Mouse (Mus musculus) c-Kit-negative CD71-positive TER-119-positive erythroid progenitor cells, embryonic 14.5 days (primary cell): Measurements from ENCODE around the gene Grk4.
"Not testable (repeated sequence)": the region's sequence is repeated elsewhere in the genome, so short reads cannot be mapped to it uniquely, and the experiment has no call there.

ENCODE experiments used
- DNase-seq: peaks from one replicate; pipeline ENCODE4 v3.0.0-alpha.2; 2013; ENCODE audit warnings: low read depth, low spot score

Gene Grk4

DNA sequence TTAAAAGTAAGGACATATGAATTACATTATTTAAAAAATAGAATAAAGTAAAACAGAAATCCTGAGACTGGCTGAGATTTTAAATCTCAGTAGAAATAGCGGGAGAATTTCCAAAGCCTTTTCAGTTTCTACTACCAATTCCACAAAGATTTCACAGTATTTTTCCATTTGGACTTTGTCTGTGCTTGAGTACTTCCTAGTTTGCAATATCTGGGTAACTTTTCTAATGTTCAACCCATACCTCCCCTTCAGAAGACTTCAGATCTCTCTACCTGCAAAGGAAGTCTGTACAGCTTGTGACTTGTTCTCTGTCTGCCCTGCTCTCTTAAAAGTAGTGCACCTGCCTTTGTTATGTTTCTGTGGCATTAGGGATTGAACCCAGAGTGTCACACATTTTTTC lies 48.3 kb downstream of the Grk4 start:
- no peak for DNase-seq

DNA sequence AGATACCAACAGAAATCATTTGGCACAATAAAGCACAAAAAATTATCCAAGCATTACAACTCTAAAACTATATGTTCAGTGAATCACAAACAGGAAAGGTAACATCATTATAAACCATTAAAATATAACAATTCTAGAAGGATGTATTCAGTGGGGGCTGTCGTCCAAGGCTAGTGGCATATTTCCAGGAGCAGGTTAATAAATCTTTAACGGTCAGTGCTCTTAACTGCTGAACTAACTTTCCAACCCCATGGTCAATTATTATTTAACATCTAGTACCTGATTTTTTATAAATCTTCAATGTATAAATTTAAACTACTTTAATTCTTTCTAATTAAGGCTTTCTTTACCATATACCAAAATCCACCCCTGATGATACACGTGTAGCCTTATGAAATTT lies 54.2 kb downstream of the Grk4 start:
- not testable (repeated sequence) for DNase-seq

DNA sequence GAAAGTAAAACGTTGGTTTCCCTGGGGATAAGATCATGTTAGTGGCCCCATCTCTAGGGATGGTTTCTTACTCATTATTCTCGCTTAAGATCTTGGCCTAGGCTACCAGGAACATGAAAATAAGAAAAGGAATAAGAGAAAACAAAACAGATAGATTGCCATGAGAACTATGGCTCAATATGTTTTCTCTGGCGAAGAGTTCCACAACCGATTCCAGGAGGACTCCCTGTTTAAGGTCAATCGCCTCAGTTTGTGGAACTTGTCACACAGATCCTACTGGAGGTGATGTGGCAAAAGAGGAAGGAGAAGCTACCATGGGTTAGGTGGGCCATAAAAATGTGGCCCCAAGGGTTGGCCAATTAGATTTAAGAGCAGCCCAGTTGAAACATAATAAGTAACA lies 54.6 kb downstream of the Grk4 start:
- no peak for DNase-seq

DNA sequence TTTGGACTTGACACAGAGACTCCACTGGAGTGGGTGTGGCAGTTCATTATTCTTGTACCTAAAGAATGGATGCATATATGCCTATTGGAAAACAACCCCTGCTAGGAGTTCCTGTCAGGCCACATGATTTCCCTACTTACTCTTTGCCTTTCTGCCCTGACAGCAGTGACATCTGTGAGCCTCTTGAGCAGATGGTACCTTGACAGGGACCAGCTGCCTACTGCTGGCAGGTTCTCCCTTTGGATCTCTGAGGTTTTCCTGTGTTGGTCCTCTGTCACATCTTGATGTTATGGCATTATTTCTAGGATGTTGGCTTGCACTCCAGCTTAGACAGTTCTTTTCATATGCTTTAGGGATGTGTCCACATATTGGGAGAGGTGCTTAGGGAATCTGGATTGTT lies 69.0 kb downstream of the Grk4 start:
- no peak for DNase-seq

DNA sequence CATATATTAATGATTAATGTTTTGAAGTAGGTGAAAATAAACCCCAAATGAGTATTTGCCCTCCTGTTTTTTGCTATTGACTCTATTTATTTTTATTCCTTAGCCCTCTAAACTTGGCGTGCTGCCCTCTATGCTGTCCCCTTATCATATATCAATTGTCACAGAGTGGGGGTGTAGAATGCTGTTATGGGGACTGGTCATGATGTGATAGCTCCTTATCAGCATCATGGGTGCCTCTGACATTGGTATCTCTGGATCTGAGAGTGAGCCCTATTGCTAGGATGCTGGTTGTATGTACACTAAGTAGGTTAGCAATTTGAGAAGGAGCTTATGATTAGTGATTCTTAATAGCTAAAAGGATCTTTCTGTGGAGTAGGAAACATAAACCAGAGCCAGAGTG lies 70.1 kb downstream of the Grk4 start:
- no peak for DNase-seq

DNA sequence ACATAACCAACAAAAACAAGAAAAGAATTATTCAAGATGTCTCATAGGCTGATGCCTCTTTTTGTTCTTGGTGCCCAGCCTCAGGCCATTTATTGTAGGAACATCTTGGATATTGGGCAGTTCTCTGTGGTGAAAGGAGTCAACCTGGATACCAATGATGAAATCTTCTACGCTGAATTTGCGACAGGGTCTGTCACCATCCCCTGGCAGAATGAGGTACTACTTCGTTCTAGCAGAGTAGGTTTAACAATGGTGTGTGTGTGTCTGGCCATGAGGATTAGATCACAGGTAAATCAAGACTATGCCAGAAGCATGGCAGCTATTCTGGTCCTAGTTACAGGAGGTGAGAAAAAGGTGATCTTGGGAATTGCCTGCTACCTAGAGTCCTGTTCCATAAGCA lies 91.3 kb downstream of the Grk4 start:
- no peak for DNase-seq

DNA sequence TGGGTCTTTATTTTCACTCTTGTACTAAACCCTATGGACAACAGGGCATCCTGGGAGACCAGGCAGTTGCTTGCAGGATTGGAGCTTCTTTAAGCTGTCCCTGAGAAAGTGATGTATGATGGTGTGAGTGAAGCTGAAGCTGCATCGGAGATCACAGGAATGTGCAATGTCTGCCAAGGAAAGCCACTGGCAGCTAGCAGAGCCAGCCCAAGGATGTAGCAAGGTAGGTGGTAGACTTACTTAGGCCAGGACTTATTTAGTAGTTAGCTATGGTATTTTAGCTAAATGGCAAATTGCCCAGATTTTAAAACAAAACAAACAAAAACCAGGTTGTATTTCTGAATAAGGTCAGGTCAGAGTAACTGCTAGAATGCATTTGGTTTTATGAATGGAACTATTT lies 98.6 kb downstream of the Grk4 start:
- no peak for DNase-seq

DNA sequence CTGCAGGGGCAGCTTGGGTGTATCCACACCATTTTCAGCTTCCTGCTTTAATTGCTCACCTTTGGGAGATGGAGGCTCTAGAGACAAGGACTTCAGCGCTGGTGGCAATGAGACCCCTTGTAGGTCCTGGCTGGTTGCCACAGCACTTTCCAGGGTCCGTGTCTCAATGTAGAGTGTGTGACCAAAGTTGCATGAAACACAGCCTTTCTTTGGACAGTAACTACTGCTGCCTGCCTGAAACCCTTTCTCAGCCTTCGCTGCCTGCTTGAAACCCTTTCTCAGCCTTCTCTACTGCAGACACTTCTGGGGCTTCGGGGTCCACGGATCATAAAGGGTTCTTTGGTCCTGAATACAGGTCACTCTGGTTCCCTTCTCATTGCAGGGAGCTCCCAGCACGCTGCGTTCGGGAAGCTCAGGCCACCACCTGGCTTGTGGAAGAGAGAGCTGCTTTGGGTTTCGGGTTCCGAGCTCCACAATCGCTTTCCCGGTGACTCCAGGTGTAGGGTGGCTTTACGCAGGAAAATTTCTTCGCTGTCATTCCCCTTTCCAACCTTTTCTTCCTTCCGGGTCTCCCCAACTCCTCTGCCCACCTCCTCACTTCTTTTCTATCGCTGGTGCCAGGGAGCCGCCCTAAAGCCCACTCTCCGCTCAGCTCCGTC lies 100.8 kb downstream of the Grk4 start:
- no peak for DNase-seq

DNA sequence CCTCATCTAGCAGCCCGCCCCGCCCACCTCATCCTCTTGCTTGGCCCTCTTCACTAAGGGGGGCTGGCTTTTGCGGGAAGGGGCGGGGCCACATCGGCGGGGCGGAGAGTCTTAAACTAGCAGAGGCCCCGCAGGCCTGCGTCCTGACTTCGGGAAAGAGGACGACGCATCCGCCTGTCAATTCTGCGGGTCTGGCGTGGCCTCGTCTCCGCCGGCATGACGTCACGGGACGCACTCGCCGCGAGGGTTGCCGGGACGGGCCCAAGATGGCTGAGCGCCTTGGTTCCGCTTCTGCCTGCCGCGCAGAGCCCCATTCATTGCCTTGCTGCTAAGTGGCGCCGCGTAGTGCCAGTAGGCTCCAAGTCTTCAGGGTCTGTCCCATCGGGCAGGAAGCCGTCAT lies 101.3 kb downstream of the Grk4 start, which contains the start of gene Htt:
Htt (plus strand) TSS at position 232 of the 400 bp plus-strand sequence.
- DNase-seq = peak; percentile 87

DNA sequence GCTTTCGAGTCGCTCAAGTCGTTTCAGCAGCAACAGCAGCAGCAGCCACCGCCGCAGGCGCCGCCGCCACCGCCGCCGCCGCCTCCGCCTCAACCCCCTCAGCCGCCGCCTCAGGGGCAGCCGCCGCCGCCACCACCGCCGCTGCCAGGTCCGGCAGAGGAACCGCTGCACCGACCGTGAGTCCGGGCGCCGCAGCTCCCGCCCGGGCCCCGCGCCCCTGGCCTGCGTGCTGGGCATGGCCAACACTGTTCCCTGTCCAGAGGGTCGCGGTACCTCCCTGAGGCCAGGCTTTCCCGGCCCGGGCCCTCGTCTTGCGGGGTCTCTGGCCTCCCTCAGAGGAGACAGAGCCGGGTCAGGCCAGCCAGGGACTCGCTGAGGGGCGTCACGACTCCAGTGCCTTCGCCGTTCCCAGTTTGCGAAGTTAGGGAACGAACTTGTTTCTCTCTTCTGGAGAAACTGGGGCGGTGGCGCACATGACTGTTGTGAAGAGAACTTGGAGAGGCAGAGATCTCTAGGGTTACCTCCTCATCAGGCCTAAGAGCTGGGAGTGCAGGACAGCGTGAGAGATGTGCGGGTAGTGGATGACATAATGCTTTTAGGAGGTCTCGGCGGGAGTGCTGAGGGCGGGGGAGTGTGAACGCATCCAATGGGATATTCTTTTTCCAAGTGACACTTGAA lies 101.9 kb downstream of the Grk4 start:
- peak; percentile 42 for DNase-seq

DNA sequence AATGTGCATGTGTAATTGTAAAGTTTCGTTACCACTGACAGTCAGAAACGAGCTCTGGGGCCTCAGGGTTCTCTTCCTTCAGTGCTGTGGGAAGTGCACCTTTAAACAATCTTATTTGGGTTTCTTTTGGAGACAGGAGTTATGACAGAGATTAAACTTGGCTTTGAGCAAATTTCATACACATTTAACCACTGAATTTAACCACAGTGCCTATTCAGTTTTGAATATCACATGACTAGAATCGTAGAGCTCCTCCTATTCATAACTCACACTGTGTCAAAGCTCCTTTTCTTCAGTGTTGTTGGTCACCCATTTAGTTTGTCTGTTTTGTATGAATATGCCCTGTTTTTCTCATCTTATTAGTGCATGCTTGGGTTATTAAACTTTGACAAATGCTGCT lies 111.6 kb downstream of the Grk4 start:
- no peak for DNase-seq

DNA sequence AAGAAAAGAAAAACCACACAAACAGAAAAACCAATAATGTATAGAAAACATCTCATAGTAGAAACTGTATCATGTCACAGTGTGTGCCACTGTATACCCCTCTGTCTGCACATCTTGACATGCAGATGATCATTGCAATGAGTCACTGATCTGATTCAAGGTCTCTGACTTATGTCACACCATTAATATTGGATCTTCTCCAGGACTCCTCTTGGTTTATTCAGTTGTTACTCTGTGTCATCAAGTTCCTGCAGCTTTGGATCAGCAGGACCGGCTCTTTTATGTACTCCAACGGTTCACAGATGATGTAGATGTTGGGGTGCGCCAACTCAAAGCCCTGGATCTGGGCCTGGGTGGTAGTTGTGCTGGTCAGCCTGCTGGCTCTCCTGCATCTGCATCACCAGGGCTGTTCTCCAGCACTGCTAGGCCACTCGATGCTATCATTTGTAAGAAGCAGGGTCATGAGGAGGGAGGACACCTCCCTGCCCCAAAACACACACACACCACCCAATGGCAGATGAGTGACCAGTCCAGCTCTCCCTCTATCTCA lies 112.6 kb downstream of the Grk4 start:
- no peak for DNase-seq

DNA sequence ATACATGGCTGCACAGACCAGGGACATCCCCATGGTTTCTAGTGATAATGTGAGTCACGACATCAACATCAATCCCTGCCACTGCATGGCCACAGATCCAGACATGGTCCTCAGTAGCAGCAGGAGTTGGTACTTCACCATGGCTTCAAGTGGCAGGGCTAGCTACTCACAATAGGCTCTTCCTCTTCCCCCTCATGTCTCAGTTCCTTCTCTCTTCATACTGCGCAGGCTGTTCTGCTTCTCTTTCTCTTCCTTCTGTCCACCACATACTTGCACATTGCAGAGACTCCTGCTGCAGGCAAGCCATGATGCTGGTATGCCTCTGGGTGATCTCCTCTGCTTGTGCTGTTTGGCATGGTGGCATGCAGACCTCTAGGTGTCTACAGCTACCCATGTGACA lies 113.2 kb downstream of the Grk4 start:
- no peak for DNase-seq

DNA sequence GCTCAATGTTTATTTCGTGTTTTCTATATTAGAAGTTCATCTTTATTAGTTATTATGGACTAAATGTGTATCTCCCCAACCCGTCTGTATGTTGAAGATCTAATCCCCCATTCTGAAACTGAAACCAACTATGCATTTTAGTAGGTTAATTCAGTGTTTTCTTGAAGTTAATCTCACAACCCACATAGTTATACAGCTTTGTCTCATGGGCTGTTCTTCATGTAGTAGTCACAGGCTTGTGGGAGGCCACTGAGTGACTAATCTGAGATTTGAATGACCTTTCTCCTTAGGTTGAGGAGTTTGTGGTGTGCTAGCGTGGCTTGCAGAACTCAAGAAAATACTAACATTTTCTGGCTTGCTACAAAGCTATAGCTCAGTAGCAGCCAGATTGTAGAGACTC lies 124.8 kb downstream of the Grk4 start:
- no peak for DNase-seq

DNA sequence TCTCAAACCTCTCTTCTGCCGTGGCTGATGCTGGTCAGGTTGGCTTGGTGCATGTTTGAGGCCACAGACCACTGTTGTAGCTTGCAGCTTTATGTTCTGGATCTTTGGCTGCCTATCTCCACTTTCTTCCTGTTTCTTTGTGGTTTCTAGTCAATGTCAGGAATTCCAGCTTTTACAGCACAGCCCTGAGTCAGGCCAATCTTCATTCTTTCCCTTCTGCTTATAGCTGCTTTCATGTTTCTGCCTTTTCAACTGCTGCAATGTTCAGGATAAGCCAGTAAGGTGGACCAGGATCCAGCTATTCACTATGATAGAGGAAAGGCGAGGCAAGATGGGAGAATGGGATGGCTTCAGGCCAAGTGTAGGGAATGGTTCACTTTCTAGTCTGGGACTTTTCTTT lies 131.0 kb downstream of the Grk4 start:
- DNase-seq = no peak

DNA sequence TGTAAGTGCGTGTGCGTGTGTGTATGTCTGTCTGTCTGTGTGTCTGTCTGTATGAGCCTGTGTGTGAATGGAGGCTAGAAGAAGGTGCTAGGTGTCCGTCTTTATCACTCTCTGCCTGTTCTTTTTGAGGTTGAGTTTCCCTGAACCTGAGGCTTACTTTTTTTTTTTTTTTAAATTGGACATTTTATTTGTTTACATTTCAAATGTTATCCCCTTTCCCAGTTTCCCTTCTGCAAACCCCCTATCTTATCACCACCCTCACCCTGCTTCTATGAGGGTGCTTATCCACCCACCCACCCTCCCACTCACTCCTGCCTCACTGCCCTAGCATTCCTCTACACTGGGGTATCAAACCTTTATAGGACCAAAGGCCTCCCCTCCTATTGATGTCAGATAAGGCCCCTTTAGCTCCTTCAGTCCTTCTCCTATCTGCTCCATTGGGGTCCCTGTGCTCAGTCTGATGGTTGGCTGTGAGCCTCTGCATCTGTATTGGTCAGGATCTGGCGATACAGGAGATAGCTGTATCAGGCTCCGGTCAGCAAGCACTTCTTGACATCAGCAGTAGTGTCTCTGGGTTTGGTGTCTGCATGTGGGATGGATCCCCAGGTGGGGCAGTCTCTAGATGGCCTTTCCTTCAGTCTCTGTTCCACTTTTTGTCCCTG lies 140.2 kb downstream of the Grk4 start:
- DNase-seq = no peak
